Mouse (Mus musculus): ENCODE measurements around the gene Marc2. TPM values are rescaled to one million over a fixed set of nuclear protein-coding genes. Genes with fewer than 3 reads are reported as not detected.

Marc2 gene
- polyA plus RNA-seq, 1 experiment from 2014 or later = 78.9 TPM

MicroRNAs encoded within 50 kb of the gene (microRNA counts, 519-probe panel; counts per million panel counts)
- microRNA mmu-miR-1981 = 188 counts per million, percentile 57 among the panel's probes with 10 or more counts

Small RNAs within 50 kb of the gene (microRNA-seq; reads per million reads assigned to microRNA genes)
- gene Mir1981 = 115 reads per million, percentile 51 among the genes with 10 or more reads in this experiment

Other genes starting within 250 kb of the Marc2 start
- gene Hlx, start 113.8 kb downstream of the Marc2 start, polyA plus RNA-seq (2016; fragmentation: Nextera tagmentation; extraction: Ambion mirVana) = 5.8 and 7.7 TPM in 2 replicates
- gene Marc1, start 35.1 kb downstream of the Marc2 start, polyA plus RNA-seq (2016; fragmentation: Nextera tagmentation; extraction: Ambion mirVana) = 0.07 TPM in 1 of 2 replicates, not detected in the other
- 0.49 and 0.64 TPM in 2 replicates for gene C130074G19Rik, start 36.8 kb upstream of the Marc2 start, polyA plus RNA-seq (2016; fragmentation: Nextera tagmentation; extraction: Ambion mirVana)
- gene Mark1, start 153.1 kb upstream of the Marc2 start, polyA plus RNA-seq (2016; fragmentation: Nextera tagmentation; extraction: Ambion mirVana) = 3.0 and 3.1 TPM in 2 replicates